Mouse (Mus musculus) lung, postnatal 0 days (tissue): Measurements from ENCODE around the gene Ccdc105. TPM values are rescaled to one million over a fixed set of nuclear protein-coding genes. Genes with fewer than 3 reads are reported as not detected.

Source experiments
- ATAC-seq: fragments of 200-750 bp; cut with Nextera tagmentation; 2 replicates; pipeline ENCODE4 v1.8.0; 2017; ENCODE audit warnings: moderate library complexity
- DNase-seq: peaks from one replicate; pipeline ENCODE4 v3.0.0-alpha.2; 2016; ENCODE audit warnings: low spot score
- H3K27ac ChIP-seq: fragments of 300-500 bp; sonication (generic); 2 replicates; pipeline ENCODE4 v1.5.1; 2014; ENCODE audit warnings: antibody characterized with exemption, mild to moderate bottlenecking, low read length, mixed read lengths
- H3K27me3 ChIP-seq: fragments of 300-500 bp; sonication (generic); replicated peaks from 2 replicates; pipeline ENCODE4 v1.6.1; 2014; ENCODE audit warnings: low read length, mixed read lengths; ENCODE audit not compliant: insufficient read depth
- H3K36me3 ChIP-seq: fragments of 300-500 bp; sonication (generic); 2 replicates; pipeline ENCODE4 v1.6.1; 2014; ENCODE audit warnings: low read length, mixed read lengths; ENCODE audit not compliant: insufficient read depth
- H3K4me1 ChIP-seq: fragments of 300-500 bp; sonication (generic); 2 replicates; pipeline ENCODE4 v1.6.1; 2014; ENCODE audit warnings: antibody characterized with exemption, low read depth, low read length, mixed read lengths; ENCODE audit not compliant: insufficient read depth
- H3K4me2 ChIP-seq: fragments of 300-500 bp; sonication (generic); replicated peaks from 2 replicates; pipeline ENCODE4 v1.6.1; 2014; ENCODE audit warnings: low read depth, mild to moderate bottlenecking, low read length, moderate library complexity, mixed read lengths
- H3K4me3 ChIP-seq: fragments of 300-500 bp; sonication (generic); 2 replicates; pipeline ENCODE4 v1.5.1; 2014; ENCODE audit warnings: low read depth, low read length
- H3K9ac ChIP-seq: fragments of 300-500 bp; sonication (generic); replicated peaks from 2 replicates; pipeline ENCODE4 v1.6.1; 2014; ENCODE audit warnings: low read depth, mild to moderate bottlenecking
- H3K9me3 ChIP-seq: fragments of 300-500 bp; sonication (generic); 2 replicates; pipeline ENCODE4 v1.6.1; 2016; ENCODE audit warnings: low read length, mixed read lengths
- CTCF ChIP-seq: IDR thresholded peaks from 2 replicates; pipeline ENCODE4 v1.5.1; 2016; ENCODE audit warnings: antibody characterized with exemption, mild to moderate bottlenecking
- EP300 ChIP-seq: IDR thresholded peaks from 2 replicates; pipeline ENCODE4 v1.6.1; 2016; ENCODE audit warnings: antibody characterized with exemption, mild to moderate bottlenecking, control low read depth
- WGBS: fragments of 180-500 bp; shearing (Covaris S2); extraction: QIAGEN DNeasy Blood & Tissue Kit; methylation state at CpG from one replicate; pipeline ENCODE4 v1.1.7; 2014; 5-methylcytosine and 5-hydroxymethylcytosine counted together
- polyA plus RNA-seq: library from polyadenylated mRNA; unstranded; fragments of >200 nt; fragmentation: Nextera tagmentation; extraction: Ambion mirVana; gene quantifications from 2 replicates; pipeline ENCODE4 v1.2.1, GENCODE M21; 2015

The Ccdc105 gene
- not detected in 2 replicates for polyA plus RNA-seq

GRCm38 (mm10) chr10:78752452-78753191 lies at the start of gene Ccdc105:
Gene Ccdc105, minus strand, starts transcription at chr10:78753065.
- peak; percentile 85 for ATAC-seq
- no peak within 1 kb of the TSS for H3K27ac ChIP-seq
- H3K4me1 ChIP-seq = peaks cover 3% of the 10 kb centered on the region; the same call in 1 of the 2 replicates
- no peaks in the 10 kb centered on the region for H3K36me3 ChIP-seq
- H3K9ac ChIP-seq = 0 out of 2 replicates have a peak within 1 kb of the TSS, but pooled peaks have one; percentile 16
- peak within 1 kb of the TSS; percentile 39 for H3K4me3 ChIP-seq
- peak within 1 kb of the TSS; percentile 80 for H3K4me2 ChIP-seq
- 5% methylated on average over 60 of the region's 61 CpGs for WGBS
- H3K27me3 ChIP-seq = no peaks in the 10 kb centered on the region
- TF ChIP-seq EP300 (no peak), CTCF (no peak)
- no peaks in the 10 kb centered on the region for H3K9me3 ChIP-seq
- peak; percentile 59 for DNase-seq

GRCm38 (mm10) chr10:78801449-78801848 lies 48.6 kb upstream of the Ccdc105 start:
- Histone ChIP-seq H3K4me3 (no peak overlapping the region), H3K4me2 (no peak overlapping the region), H3K9ac (no peak overlapping the region), H3K4me1 (no peaks in the 10 kb centered on the region), H3K27me3 (no peaks in the 10 kb centered on the region), H3K9me3 (no peaks in the 10 kb centered on the region), H3K36me3 (no peaks in the 10 kb centered on the region), H3K27ac (no peak overlapping the region)
- DNase-seq (no peak), ATAC-seq (no peak)
- no peak for TF ChIP-seq EP300
- TF ChIP-seq CTCF = no peak
- 74% methylated on average over 2 of the region's 2 CpGs for WGBS

GRCm38 (mm10) chr10:78790561-78790960 lies 37.7 kb upstream of the Ccdc105 start:
- no peak overlapping the region for H3K27ac ChIP-seq
- H3K27me3 ChIP-seq = no peaks in the 10 kb centered on the region
- ATAC-seq (no peak), DNase-seq (no peak)
- no peak overlapping the region for H3K4me2 ChIP-seq
- TF ChIP-seq CTCF = peak; percentile 30
- no peak for TF ChIP-seq EP300
- no peaks in the 10 kb centered on the region for H3K4me1 ChIP-seq
- H3K4me3 ChIP-seq = no peak overlapping the region
- WGBS = 28% methylated on average over 1 of the region's 1 CpGs
- H3K9ac ChIP-seq = no peak overlapping the region
- H3K36me3 ChIP-seq = no peaks in the 10 kb centered on the region
- no peaks in the 10 kb centered on the region for H3K9me3 ChIP-seq

- WGBS = 5% methylated on average over 22 of the region's 22 CpGs
- Histone ChIP-seq H3K4me2 (peak overlapping the region; percentile 52), H3K27ac (no peak overlapping the region), H3K27me3 (no peaks in the 10 kb centered on the region), H3K4me3 (peak overlapping the region; percentile 12; the same call in 1 of the 2 replicates), H3K9ac (no peak overlapping the region), H3K4me1 (no peaks in the 10 kb centered on the region), H3K36me3 (no peaks in the 10 kb centered on the region), H3K9me3 (no peaks in the 10 kb centered on the region)
- TF ChIP-seq EP300 (no peak), CTCF (no peak)
- peak; percentile 57 for DNase-seq
- peak; percentile 88 for ATAC-seq
Observed at GRCm38 (mm10) chr10:78787566-78788087, 34.8 kb upstream of the Ccdc105 start.

GRCm38 (mm10) chr10:78779981-78780651 lies 27.3 kb upstream of the Ccdc105 start, which contains the start of gene Slc1a6:
Gene Slc1a6, plus strand, starts transcription at chr10:78780496.
- Histone ChIP-seq H3K9me3 (no peaks in the 10 kb centered on the region), H3K36me3 (no peaks in the 10 kb centered on the region), H3K4me3 (peak within 1 kb of the TSS; percentile 46), H3K27ac (no peak within 1 kb of the TSS), H3K4me1 (no peaks in the 10 kb centered on the region), H3K9ac (no peak within 1 kb of the TSS), H3K4me2 (peak within 1 kb of the TSS; percentile 87), H3K27me3 (no peaks in the 10 kb centered on the region)
- no peak for TF ChIP-seq CTCF
- TF ChIP-seq EP300 = no peak
- DNase-seq (peak; percentile 15), ATAC-seq (peak; percentile 48)
- under 1% methylated on average over 32 of the region's 54 CpGs for WGBS

- 52% methylated on average over 9 of the region's 9 CpGs for WGBS
Observed at GRCm38 (mm10) chr10:78779527-78779926, 26.7 kb upstream of the Ccdc105 start.

More at GRCm38 (mm10) chr10:78779527-78779926, 26.7 kb upstream of the Ccdc105 start:
- Histone ChIP-seq H3K4me2 (peak overlapping the region; percentile 87), H3K9ac (no peak overlapping the region), H3K9me3 (no peaks in the 10 kb centered on the region), H3K27me3 (no peaks in the 10 kb centered on the region), H3K27ac (no peak overlapping the region), H3K4me3 (peak overlapping the region; percentile 46), H3K4me1 (no peaks in the 10 kb centered on the region), H3K36me3 (no peaks in the 10 kb centered on the region)
- no peak for DNase-seq
- TF ChIP-seq EP300 = no peak
- TF ChIP-seq CTCF = no peak
- ATAC-seq = no peak
